Mouse (Mus musculus) liver, embryonic 14.5 days (tissue): Measurements from ENCODE around the gene Pde4d.

Experiments
- CTCF ChIP-seq: IDR thresholded peaks from 2 replicates; pipeline ENCODE4 v1.5.1; 2016; ENCODE audit warnings: antibody characterized with exemption, low read depth, control low read depth
- EP300 ChIP-seq: IDR thresholded peaks from 2 replicates; pipeline ENCODE4 v1.6.1; 2016; ENCODE audit warnings: antibody characterized with exemption, low read depth

GRCm38 (mm10) chr13:109759201-109759600, 1309.5 kb downstream of the Pde4d start:
- peak; percentile 70 for TF ChIP-seq CTCF
- no peak for TF ChIP-seq EP300
